In the genomic region with DNA sequence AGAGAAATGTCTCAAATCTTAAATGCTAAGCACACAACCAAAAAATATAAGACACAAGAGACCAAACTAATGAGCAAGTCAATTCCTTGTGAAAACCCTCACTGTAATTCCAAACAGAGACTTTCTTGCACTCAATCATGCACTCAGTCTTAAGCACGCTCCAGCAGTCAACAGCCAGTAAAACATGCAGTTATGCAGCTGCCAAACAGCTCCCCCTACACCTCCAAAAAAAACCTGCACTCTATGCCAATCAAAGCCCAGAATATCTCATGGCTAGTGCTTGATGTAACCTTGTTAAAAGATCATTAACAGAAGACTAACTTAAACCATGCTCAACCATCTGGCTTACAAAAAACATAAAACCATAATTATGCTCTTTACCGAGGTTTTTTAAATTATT, we compare ENCODE assay signal across 9 mouse cellular contexts.
A peak's percentile ranks its signal among the peaks of the same experiment; 100 is the strongest.
DNase-seq lines count a peak whose midpoint lies in the region; ATAC-seq and TF ChIP-seq lines count a peak whose summit lies in the region.
"Had no signal": no experiment of that assay in that cellular context is flagged by ENCODE, and none has a peak within 500 bp of the region (broad histone marks: within the 10 kb centered on the region; RNA-seq: fewer than 3 reads in every experiment).

No protein-coding gene starts in this region.

- H3K4me2 ChIP-seq in forebrain, embryonic 13.5 days, result no peak overlapping the region
- H3K4me2 ChIP-seq in forebrain, embryonic 12.5 days, result no peak overlapping the region
- no peak overlapping the region for H3K4me2 ChIP-seq in liver, postnatal 0 days (ENCODE audit: low read depth, low read length)
- H3K4me2 ChIP-seq: liver, embryonic 13.5 days had no signal

- no peaks in the 10 kb centered on the region for H3K4me1 ChIP-seq in forebrain, embryonic 13.5 days
- H3K4me1 ChIP-seq in forebrain, embryonic 12.5 days, result no peaks in the 10 kb centered on the region
- H3K4me1 ChIP-seq in cortical plate, adult 2 months (ENCODE audit: control insufficient read depth, insufficient read depth, low read length), result no peaks in the 10 kb centered on the region
- no peaks in the 10 kb centered on the region for H3K4me1 ChIP-seq in liver, postnatal 0 days (ENCODE audit: insufficient read depth)

- peak; percentile 2 for DNase-seq in left cerebral cortex, postnatal 4 days
- no peak for DNase-seq in left cerebral cortex, adult 8-10 months (ENCODE audit: low spot score in 2 of 2)
- no peak for DNase-seq in liver, postnatal 0 days
- no peak for DNase-seq in right cerebral cortex, postnatal 4 days
- no peak for DNase-seq in cerebellum, postnatal 14 days
- DNase-seq: liver, embryonic 13.5 days had no signal

- ATAC-seq in forebrain, embryonic 13.5 days, result 0 out of 2 replicates have a peak, but pooled peaks have one; percentile 48
- ATAC-seq in forebrain, embryonic 12.5 days (ENCODE audit: low FRiP score), result no peak
- no peak for ATAC-seq in liver, postnatal 0 days

- no peak for TF ChIP-seq POLR2A in cortical plate, adult 2 months (IDR thresholded peaks at IDR 0.05; ENCODE audit: extremely low read depth, insufficient read depth, low read length)

- H3K36me3 ChIP-seq in forebrain, embryonic 13.5 days (ENCODE audit: poor library complexity, severe bottlenecking), result no peaks in the 10 kb centered on the region
- H3K36me3 ChIP-seq in forebrain, embryonic 12.5 days (replicated peaks), result no peaks in the 10 kb centered on the region
- H3K36me3 ChIP-seq in liver, postnatal 0 days (replicated peaks; ENCODE audit: insufficient read depth, low read length), result no peaks in the 10 kb centered on the region
- H3K36me3 ChIP-seq: liver, embryonic 13.5 days had no signal

- H3K27me3 ChIP-seq in forebrain, embryonic 13.5 days, result no peaks in the 10 kb centered on the region
- H3K27me3 ChIP-seq in forebrain, embryonic 12.5 days, result no peaks in the 10 kb centered on the region
- H3K27me3 ChIP-seq in liver, postnatal 0 days (ENCODE audit: insufficient read depth, low read length), result no peaks in the 10 kb centered on the region
- H3K27me3 ChIP-seq: liver, embryonic 13.5 days had no signal

- no peak overlapping the region for H3K4me3 ChIP-seq in forebrain, embryonic 13.5 days
- no peak overlapping the region for H3K4me3 ChIP-seq in forebrain, embryonic 12.5 days (replicated peaks)
- H3K4me3 ChIP-seq in cortical plate, adult 2 months (ENCODE audit: insufficient read depth, low read length), result no peak overlapping the region
- H3K4me3 ChIP-seq in liver, postnatal 0 days (ENCODE audit: low read depth, low read length), result no peak overlapping the region
- H3K4me3 ChIP-seq: liver, embryonic 13.5 days had no signal

- no peak overlapping the region for H3K9ac ChIP-seq in forebrain, embryonic 13.5 days
- no peak overlapping the region for H3K9ac ChIP-seq in forebrain, embryonic 12.5 days
- no peak overlapping the region for H3K9ac ChIP-seq in liver, postnatal 0 days (replicated peaks)
- H3K9ac ChIP-seq: liver, embryonic 13.5 days had no signal

- 68% methylated on average over 2 of the region's 2 CpGs for WGBS in forebrain, embryonic 13.5 days
- 65% methylated on average over 2 of the region's 2 CpGs for WGBS in forebrain, embryonic 12.5 days
- WGBS in liver, postnatal 0 days (ENCODE audit: insufficient replicate concordance), result 64% methylated on average over 2 of the region's 2 CpGs

- H3K27ac ChIP-seq in forebrain, embryonic 13.5 days, result no peak overlapping the region
- no peak overlapping the region for H3K27ac ChIP-seq in forebrain, embryonic 12.5 days
- no peak overlapping the region for H3K27ac ChIP-seq in cortical plate, adult 2 months (ENCODE audit: insufficient read depth, low read length)
- no peak overlapping the region for H3K27ac ChIP-seq in liver, postnatal 0 days (ENCODE audit: low read depth)
- H3K27ac ChIP-seq: liver, embryonic 13.5 days had no signal

- intact Hi-C loops in left cerebral cortex, postnatal 4 days (cut with DNase I), result no loop called here

- no peak for TF ChIP-seq EP300 in liver, postnatal 0 days (IDR thresholded peaks at IDR 0.05; ENCODE audit: low read depth)

- peak; percentile 14; the same call in 1 of the 2 replicates for TF ChIP-seq CTCF in cortical plate, adult 2 months (IDR thresholded peaks at IDR 0.05; ENCODE audit: extremely low read depth, insufficient read depth, low read length)
- TF ChIP-seq CTCF in liver, postnatal 0 days (IDR thresholded peaks at IDR 0.05; ENCODE audit: low read depth), result peak; percentile 40

- no peaks in the 10 kb centered on the region for H3K9me3 ChIP-seq in forebrain, embryonic 13.5 days (replicated peaks)
- H3K9me3 ChIP-seq in forebrain, embryonic 12.5 days, result no peaks in the 10 kb centered on the region
- no peaks in the 10 kb centered on the region for H3K9me3 ChIP-seq in liver, postnatal 0 days (ENCODE audit: low read length)
- H3K9me3 ChIP-seq: liver, embryonic 13.5 days had no signal
